In genomic region chr4:141053568-141054161, GRCm38 (mm10) we compare ENCODE assay signal across 9 mouse cellular contexts. TPM values are rescaled to one million over a fixed set of nuclear protein-coding genes. Genes with fewer than 3 reads are reported as not detected.
DNase-seq lines count a peak whose midpoint lies in the region; ATAC-seq and TF ChIP-seq lines count a peak whose summit lies in the region.
"Had no signal": no experiment of that assay in that cellular context is flagged by ENCODE, and none has a peak within 500 bp of the region (broad histone marks: within the 10 kb centered on the region; RNA-seq: fewer than 3 reads in every experiment).

No protein-coding gene starts in this region.

- TF ChIP-seq CTCF in left cerebral cortex, adult 2 months (IDR thresholded peaks at IDR 0.05): no peak

- ATAC-seq in intestine, embryonic 15.5 days: no peak

- H3K9me3 ChIP-seq in heart, embryonic 10.5 days: no peaks in the 10 kb centered on the region
- H3K9me3 ChIP-seq in embryonic facial prominence, embryonic 10.5 days: no peaks in the 10 kb centered on the region
- no peaks in the 10 kb centered on the region for H3K9me3 ChIP-seq in intestine, embryonic 15.5 days
- H3K9me3 ChIP-seq: stomach, embryonic 15.5 days had no signal

- H3K27ac ChIP-seq in heart, embryonic 10.5 days: peak overlapping the region; percentile 87
- peak overlapping the region; percentile 79 for H3K27ac ChIP-seq in embryonic facial prominence, embryonic 10.5 days (replicated peaks)
- no peak overlapping the region for H3K27ac ChIP-seq in intestine, embryonic 15.5 days
- H3K27ac ChIP-seq in left cerebral cortex, adult 2 months: peak overlapping the region; percentile 91
- H3K27ac ChIP-seq: stomach, embryonic 15.5 days had no signal

- H3K36me3 ChIP-seq in heart, embryonic 10.5 days: peaks cover 52% of the 10 kb centered on the region
- peaks cover 79% of the 10 kb centered on the region for H3K36me3 ChIP-seq in embryonic facial prominence, embryonic 10.5 days (replicated peaks)
- peaks cover 10% of the 10 kb centered on the region; the same call in 1 of the 2 replicates for H3K36me3 ChIP-seq in intestine, embryonic 15.5 days
- H3K36me3 ChIP-seq: stomach, embryonic 15.5 days had no signal

- H3K27me3 ChIP-seq in heart, embryonic 10.5 days (ENCODE audit: insufficient read depth, poor library complexity, severe bottlenecking): no peaks in the 10 kb centered on the region
- no peaks in the 10 kb centered on the region for H3K27me3 ChIP-seq in embryonic facial prominence, embryonic 10.5 days (replicated peaks; ENCODE audit: low read depth, poor library complexity, severe bottlenecking)
- no peaks in the 10 kb centered on the region for H3K27me3 ChIP-seq in intestine, embryonic 15.5 days (replicated peaks)
- H3K27me3 ChIP-seq: stomach, embryonic 15.5 days had no signal

- peak overlapping the region; percentile 36 for H3K4me3 ChIP-seq in heart, embryonic 10.5 days
- H3K4me3 ChIP-seq in embryonic facial prominence, embryonic 10.5 days: peak overlapping the region; percentile 41
- H3K4me3 ChIP-seq in intestine, embryonic 15.5 days (replicated peaks): no peak overlapping the region
- peak overlapping the region; percentile 41 for H3K4me3 ChIP-seq in left cerebral cortex, adult 2 months
- H3K4me3 ChIP-seq: stomach, embryonic 15.5 days had no signal

- intact Hi-C loops in heart, postnatal 25 days (cut with DNase I): no loop called here
- intact Hi-C loops in left cerebral cortex, adult 2 months (cut with DNase I): no loop called here

- peak overlapping the region; percentile 17; the same call in 1 of the 2 replicates for H3K9ac ChIP-seq in intestine, embryonic 15.5 days
- H3K9ac ChIP-seq: stomach, embryonic 15.5 days had no signal

- no peak for DNase-seq in heart, embryonic 10.5 days (ENCODE audit: low spot score)
- DNase-seq in heart, postnatal 25 days (ENCODE audit: low spot score): no peak
- peak; percentile 64 for DNase-seq in embryonic facial prominence, embryonic 10.5 days (ENCODE audit: low spot score)
- peak; percentile 72 to 77 for DNase-seq in left cerebral cortex, adult 2 months (ENCODE audit: extremely low spot score in 1 of 2, low spot score in 2 of 2)
- peak; percentile 70 for DNase-seq in retina, embryonic 14.5 days (ENCODE audit: low spot score)
- DNase-seq in spleen, postnatal 14 days (ENCODE audit: low spot score in 2 of 2): no peak
- DNase-seq in B cell, adult 2 months: no peak

- peaks cover 26% of the 10 kb centered on the region for H3K4me1 ChIP-seq in heart, embryonic 10.5 days
- peaks cover 48% of the 10 kb centered on the region for H3K4me1 ChIP-seq in embryonic facial prominence, embryonic 10.5 days
- peaks cover 11% of the 10 kb centered on the region; the same call in 1 of the 2 replicates for H3K4me1 ChIP-seq in intestine, embryonic 15.5 days (replicated peaks)

- WGBS in heart, embryonic 10.5 days: 41% methylated on average over 17 of the region's 17 CpGs
- 17% methylated on average over 17 of the region's 17 CpGs for WGBS in embryonic facial prominence, embryonic 10.5 days
- WGBS in intestine, embryonic 15.5 days: 42% methylated on average over 17 of the region's 17 CpGs

- H3K4me2 ChIP-seq in intestine, embryonic 15.5 days (replicated peaks): 0 out of 2 replicates have a peak overlapping the region, but pooled peaks have one; percentile 17
- H3K4me2 ChIP-seq: stomach, embryonic 15.5 days had no signal

RNA-seq across cellular contexts. Expression of gene Crocc, which starts 6.7 kb away (rescaled TPM):
- polyA plus RNA-seq in heart, embryonic 10.5 days (2016; fragmentation: Nextera tagmentation; extraction: Ambion mirVana): 4.7 and 6.4 TPM in 2 replicates
- total RNA-seq in heart, postnatal 25 days (2021): 1 to 10 TPM; 5.1 to 5.4 TPM
- polyA plus RNA-seq in embryonic facial prominence, embryonic 10.5 days (2016; fragmentation: Nextera tagmentation; extraction: Ambion mirVana): 11.0 and 11.3 TPM in 2 replicates
- polyA plus RNA-seq in intestine, embryonic 15.5 days (2015; fragmentation: Nextera tagmentation; extraction: Ambion mirVana): 4.0 and 4.7 TPM in 2 replicates
- 10 to 100 TPM; 68.1 to 71.3 TPM for total RNA-seq in left cerebral cortex, adult 2 months (2021)

RNA-seq across cellular contexts. Expression of gene Necap2, which starts 24.5 kb away (rescaled TPM):
- 41.9 and 53.4 TPM in 2 replicates for polyA plus RNA-seq in heart, embryonic 10.5 days (2016; fragmentation: Nextera tagmentation; extraction: Ambion mirVana)
- total RNA-seq in heart, postnatal 25 days (2021): 10 to 100 TPM; 17.2 TPM
- polyA plus RNA-seq in embryonic facial prominence, embryonic 10.5 days (2016; fragmentation: Nextera tagmentation; extraction: Ambion mirVana): 65.6 and 69.4 TPM in 2 replicates
- polyA plus RNA-seq in intestine, embryonic 15.5 days (2015; fragmentation: Nextera tagmentation; extraction: Ambion mirVana): 66.6 and 70.2 TPM in 2 replicates
- total RNA-seq in left cerebral cortex, adult 2 months (2021): 10 to 100 TPM; 44.9 to 45.9 TPM

RNA-seq across cellular contexts. Expression of gene Spata21, which starts 34.5 kb away (rescaled TPM):
- polyA plus RNA-seq in heart, embryonic 10.5 days (2016; fragmentation: Nextera tagmentation; extraction: Ambion mirVana): 0.05 TPM in 1 of 2 replicates, not detected in the other
- not detected for total RNA-seq in heart, postnatal 25 days (2021)
- 0.05 and 0.11 TPM in 2 replicates for polyA plus RNA-seq in embryonic facial prominence, embryonic 10.5 days (2016; fragmentation: Nextera tagmentation; extraction: Ambion mirVana)
- not detected in 2 replicates for polyA plus RNA-seq in intestine, embryonic 15.5 days (2015; fragmentation: Nextera tagmentation; extraction: Ambion mirVana)
- total RNA-seq in left cerebral cortex, adult 2 months (2021): under 1 TPM; 0.26 to 0.61 TPM

RNA-seq across cellular contexts. Expression of gene Mfap2, which starts 43.4 kb away (rescaled TPM):
- 159 and 233 TPM in 2 replicates for polyA plus RNA-seq in heart, embryonic 10.5 days (2016; fragmentation: Nextera tagmentation; extraction: Ambion mirVana)
- total RNA-seq in heart, postnatal 25 days (2021): 1 to 10 TPM; 6.7 to 6.9 TPM
- polyA plus RNA-seq in embryonic facial prominence, embryonic 10.5 days (2016; fragmentation: Nextera tagmentation; extraction: Ambion mirVana): 399 and 480 TPM in 2 replicates
- 329 and 347 TPM in 2 replicates for polyA plus RNA-seq in intestine, embryonic 15.5 days (2015; fragmentation: Nextera tagmentation; extraction: Ambion mirVana)
- 1 to 10 TPM; 4.8 to 4.9 TPM for total RNA-seq in left cerebral cortex, adult 2 months (2021)

Comparison
In these comparisons a context has a peak if more than half of its experiments do, and no peak if none do; other contexts are left out.
1. DNase-seq: peak in embryonic facial prominence, embryonic 10.5 days (single experiment), left cerebral cortex, adult 2 months (2 of 2) and retina, embryonic 14.5 days (single experiment); none in heart, embryonic 10.5 days (single experiment), heart, postnatal 25 days (single experiment), spleen, postnatal 14 days (0 of 2) and B cell, adult 2 months (0 of 2).